Mouse (Mus musculus) natural killer cell, adult 2 months (primary cell): ENCODE measurements around the gene Atrnl1.

Experiments used
- DNase-seq, 2 experiments: peaks; one replicate each; pipeline ENCODE4 v3.0.0; 2022; ENCODE audit warnings: low spot score in 2 of 2

The Atrnl1 gene

GRCm38 (mm10) chr19:58118141-58118835 is 507.5 kb downstream of the Atrnl1 start:
- DNase-seq = no peak

DNA sequence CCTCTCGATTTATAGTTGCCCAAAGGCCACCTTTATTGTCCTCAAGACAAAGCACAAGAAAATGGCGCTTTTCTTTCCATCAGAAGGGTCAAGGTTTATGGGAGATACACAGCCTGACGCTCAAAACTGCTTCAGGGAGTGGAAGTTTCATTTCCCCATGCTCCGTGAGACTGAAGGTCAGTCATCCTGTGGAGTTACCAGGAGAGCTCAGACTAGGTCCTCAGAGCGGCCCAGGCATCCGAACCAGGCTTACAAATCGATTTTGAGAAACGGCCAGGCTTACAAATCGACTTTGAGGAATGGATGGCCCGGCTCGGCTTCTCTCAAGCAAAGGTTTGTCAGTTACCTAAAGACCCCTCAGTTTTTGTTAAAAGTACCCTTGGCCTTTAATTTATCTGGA is 508.0 kb downstream of the Atrnl1 start:
- no peak for DNase-seq

DNA sequence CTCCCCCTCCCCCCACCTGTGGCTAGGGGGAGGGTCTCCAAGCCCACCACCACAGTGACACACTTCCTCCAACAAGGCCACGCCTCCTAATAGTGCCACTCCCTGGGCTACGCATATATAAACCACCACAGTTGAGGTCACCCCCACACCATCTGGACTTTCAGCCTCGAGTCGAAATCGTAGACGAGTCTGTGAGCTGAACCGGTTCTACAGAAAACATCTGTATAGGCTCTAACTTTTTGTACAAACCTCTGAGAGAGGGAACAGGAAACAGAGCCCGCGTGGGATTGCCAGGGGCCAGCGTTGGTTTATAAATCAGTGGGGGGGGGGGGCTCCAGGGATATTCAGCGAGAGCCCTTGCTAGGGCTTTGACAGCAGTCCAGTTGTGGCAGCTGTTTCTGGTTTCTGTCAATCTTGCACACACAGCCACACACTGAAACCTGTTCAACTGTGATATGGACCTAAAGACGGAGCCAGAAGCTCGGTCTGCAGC is 508.9 kb downstream of the Atrnl1 start:
- DNase-seq = no peak

DNA sequence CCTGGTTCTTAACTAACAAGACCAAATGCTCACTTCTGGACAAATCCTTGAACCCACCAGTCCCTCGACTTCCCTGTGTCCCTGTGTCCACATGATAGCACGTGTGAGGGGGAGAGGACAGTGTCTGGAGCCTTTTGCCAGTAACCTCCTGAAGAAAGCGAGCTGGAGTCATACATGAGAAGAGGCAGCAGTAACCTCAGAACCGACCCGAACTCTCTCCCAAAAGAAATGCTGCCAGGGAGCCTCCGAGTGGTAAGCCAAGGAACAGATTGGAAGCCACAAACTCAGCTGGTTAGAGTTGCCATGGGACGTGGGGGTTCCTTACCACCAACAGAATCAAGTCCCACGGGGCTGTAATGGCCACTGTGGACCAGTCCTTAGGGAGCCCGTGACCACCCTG is 509.8 kb downstream of the Atrnl1 start:
- no peak for DNase-seq

DNA sequence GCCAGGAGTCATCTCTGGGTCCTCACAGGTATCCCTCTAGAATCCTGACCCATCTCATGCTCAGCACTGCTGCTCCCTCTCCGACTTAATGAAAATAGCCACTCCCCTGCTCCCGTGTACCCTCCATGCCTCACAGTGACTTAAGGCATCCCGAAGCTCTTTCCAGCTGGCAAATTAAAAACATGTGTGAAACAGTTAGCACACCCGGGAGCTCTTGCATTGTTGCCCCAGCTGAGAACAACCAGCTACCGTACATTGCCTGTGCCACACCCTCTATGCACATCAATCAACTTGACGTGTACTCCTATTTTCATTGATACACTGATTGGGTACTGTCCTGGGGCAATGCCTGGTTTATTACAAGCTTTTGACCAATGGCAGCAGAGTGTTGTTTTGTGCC is 510.8 kb downstream of the Atrnl1 start:
- no peak for DNase-seq

GRCm38 (mm10) chr19:58123620-58124019 is 512.8 kb downstream of the Atrnl1 start:
- no peak for DNase-seq

DNA sequence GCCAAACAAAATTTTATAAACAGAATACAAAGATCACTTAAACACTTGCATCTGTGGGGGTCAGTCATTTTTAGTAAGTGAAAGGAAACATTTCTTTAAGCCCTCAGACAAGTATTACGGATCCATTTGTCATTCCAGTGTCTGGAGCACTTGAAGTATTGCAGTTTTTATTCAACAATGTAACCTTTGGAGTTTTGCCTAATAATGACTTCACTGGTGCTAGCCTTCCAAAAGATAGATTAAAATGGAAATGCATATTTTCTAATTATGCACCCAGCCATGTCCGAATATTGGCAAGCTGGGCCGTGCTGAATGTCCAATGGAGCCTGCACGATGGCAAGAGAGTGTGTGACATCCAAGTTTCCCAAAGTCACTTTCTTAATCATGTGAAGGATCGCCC is 513.7 kb downstream of the Atrnl1 start:
- no peak for DNase-seq

- DNase-seq = no peak
Measured at GRCm38 (mm10) chr19:58125010-58125409, 514.2 kb downstream of the Atrnl1 start.

GRCm38 (mm10) chr19:58131896-58132295 is 521.1 kb downstream of the Atrnl1 start:
- DNase-seq = no peak

DNA sequence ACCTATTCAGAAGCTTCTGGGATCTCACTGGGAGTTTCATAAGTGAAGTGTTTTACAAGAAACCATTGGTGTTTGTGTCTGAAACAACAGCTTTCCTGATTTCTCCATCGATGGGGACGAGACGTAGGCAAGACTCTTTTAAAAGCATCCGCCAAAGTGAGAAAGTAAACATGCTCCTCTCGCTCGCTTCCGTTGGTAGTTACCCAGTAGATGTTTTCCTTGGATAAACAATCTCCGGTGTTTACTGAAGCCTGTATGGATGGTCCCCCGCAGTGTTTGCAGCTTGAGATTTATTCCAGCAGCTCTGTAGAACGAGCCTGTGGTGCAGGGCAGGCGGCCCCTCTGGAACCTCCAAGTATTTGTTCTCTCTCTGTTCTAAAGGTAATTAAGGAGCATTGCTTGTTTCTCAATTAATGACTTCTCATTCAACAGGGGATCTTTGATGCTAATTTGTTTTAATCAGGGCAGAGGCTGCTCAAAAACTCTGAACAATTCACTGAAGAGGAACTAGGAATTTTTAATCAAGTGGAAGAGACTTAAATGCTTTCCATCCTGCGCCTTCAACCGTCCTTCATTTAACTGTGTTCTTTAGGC is 529.5 kb downstream of the Atrnl1 start:
- DNase-seq = no peak

- peak; percentile 21 to 42 for DNase-seq
Measured at GRCm38 (mm10) chr19:58143853-58144454, 533.1 kb downstream of the Atrnl1 start.

GRCm38 (mm10) chr19:58145521-58145920 is 534.7 kb downstream of the Atrnl1 start:
- no peak for DNase-seq

- no peak for DNase-seq
Measured at GRCm38 (mm10) chr19:58151257-58151656, 540.4 kb downstream of the Atrnl1 start.

DNA sequence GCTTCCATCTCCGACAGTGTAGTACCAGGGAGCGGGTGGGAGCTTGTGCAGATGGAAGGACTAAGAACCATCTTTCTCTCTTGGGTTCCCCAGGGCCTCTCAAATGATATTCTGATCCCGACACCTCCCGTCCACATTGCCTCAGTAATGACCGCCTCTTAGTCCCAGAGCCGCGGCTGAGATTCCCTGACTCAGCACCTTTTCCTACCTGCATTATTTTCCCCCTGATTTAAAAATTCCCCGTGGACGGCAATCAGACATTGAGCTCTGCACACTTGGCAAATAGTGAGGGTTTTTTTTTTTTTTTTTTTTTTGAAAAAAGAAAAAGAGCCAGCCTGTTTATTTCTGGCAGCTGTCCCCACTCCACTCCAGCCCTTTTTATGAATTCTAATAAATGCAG is 550.7 kb downstream of the Atrnl1 start:
- no peak for DNase-seq

DNA sequence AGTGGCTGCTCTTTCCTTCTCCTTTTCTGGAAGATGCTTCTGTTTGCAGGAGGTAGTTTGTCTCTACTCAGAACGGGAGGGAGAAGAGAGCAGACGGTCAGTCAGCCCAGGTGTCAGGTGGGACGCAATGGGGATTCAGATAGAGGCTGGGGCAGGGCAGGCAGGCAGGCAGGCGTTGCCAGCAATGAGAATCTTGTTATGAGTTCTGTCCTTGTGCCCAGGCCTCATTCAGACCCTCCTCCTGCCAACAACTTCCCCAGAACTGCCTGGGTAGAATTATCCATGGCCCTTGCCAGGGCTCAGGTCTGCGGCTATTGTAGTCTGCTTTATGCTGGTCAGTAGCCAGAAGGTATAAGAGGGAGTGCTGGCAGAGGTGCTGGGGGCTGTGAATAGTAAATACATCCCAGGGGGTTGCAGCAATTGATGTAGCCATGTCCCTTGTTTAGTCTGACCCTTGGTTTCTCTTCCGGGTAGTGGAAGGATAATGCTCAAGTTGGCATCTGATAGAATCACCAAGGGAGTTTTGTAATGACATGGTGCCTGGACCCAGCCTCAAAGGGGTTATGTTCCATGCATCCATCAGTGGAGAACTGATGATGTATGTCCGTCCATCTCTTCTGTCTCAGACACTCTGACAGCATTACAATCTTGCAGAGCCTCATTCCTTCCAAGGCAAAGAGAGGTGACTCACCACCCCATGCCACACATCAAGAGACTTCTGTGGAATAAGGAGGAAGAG is 554.2 kb downstream of the Atrnl1 start:
- no peak for DNase-seq

DNA sequence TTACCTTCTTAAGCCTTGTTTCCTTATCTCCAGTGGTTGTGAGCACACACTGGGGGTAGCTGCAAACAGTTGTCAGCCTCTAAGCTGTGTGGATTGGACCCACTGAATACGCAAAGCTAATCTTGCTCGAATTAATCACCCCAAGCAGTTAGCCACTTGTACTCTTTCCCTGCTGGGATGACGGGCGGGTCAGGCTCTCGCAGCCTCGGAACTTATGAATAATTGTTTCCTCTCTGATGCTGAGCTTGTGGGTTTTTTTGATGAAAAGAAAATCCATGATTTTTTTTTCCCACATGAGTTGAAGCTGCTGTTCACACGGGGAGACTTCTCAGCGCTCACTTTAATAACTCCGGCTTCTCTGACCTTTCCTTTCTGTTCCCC is 554.8 kb downstream of the Atrnl1 start:
- DNase-seq = no peak

GRCm38 (mm10) chr19:58166147-58166546 is 555.3 kb downstream of the Atrnl1 start:
- no peak for DNase-seq

GRCm38 (mm10) chr19:58178410-58178809 is 567.6 kb downstream of the Atrnl1 start:
- DNase-seq = no peak

- no peak for DNase-seq
Measured at GRCm38 (mm10) chr19:58180773-58181172, 569.9 kb downstream of the Atrnl1 start.
